Mouse (Mus musculus): ENCODE measurements around the gene Shank2. TPM values are rescaled to one million over a fixed set of nuclear protein-coding genes. Genes with fewer than 3 reads are reported as not detected.

Shank2 gene
- total and polyA plus RNA-seq, 3 experiments, result not detected

DNA sequence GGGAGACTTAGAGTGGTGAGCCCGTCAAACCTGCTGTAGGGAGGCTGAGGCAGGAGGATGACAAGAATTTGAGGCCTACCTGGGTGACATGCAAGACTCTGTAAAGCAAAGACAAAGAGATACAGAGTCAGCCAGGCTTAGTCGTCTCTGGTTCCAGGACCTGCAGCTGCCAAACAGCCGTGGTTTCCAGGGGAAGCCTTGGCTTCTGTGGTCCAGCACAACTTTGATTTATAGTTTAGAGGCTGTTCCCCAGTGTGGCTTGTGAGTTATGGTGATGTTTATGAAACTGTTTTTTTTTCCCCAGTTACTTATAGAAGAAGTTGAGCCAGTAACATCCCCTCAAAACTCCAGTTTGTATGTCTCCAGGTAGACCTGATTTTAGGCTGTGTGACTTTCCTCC lies 112.5 kb downstream of the Shank2 start:
- dilution Hi-C loops (cut with MboI; ENCODE audit: extremely low pct_ligation_motif_present, extremely low pct_unique_long_range_greater_than_20kb, low sequenced_read_pairs) (no loop called here), in situ Hi-C loops (cut with MboI; ENCODE audit: low pct_ligation_motif_present, low pct_unique_long_range_greater_than_20kb, low sequenced_read_pairs) (no loop called here)
- H3K4me2 ChIP-seq (ENCODE audit: insufficient read depth, low read depth, poor library complexity, severe bottlenecking), result no peak overlapping the region
- H3K27me3 ChIP-seq (replicated peaks), result peaks cover 81% of the 10 kb centered on the region
- TF ChIP-seq SMC3 (IDR thresholded peaks at IDR 0.05; ENCODE audit: low read depth, low read length) (no peak), ZNF384 (IDR thresholded peaks at IDR 0.05; ENCODE audit: low read depth, low read length) (no peak), MAZ (IDR thresholded peaks at IDR 0.05; ENCODE audit: low read depth, low read length) (no peak), EP300 (IDR thresholded peaks at IDR 0.05; ENCODE audit: low read length) (no peak), CHD1 (IDR thresholded peaks at IDR 0.05; ENCODE audit: low read depth, low read length) (no peak), SIN3A (IDR thresholded peaks at IDR 0.05; ENCODE audit: low read length) (no peak), KAT2A (IDR thresholded peaks at IDR 0.05; ENCODE audit: insufficient replicate concordance, low read length) (no peak), MEF2A (IDR thresholded peaks at IDR 0.05; ENCODE audit: borderline replicate concordance, low read depth, low read length) (no peak), CHD2 (IDR thresholded peaks at IDR 0.05; ENCODE audit: low read length) (no peak), TBP (conservative IDR thresholded peaks at IDR 0.05; ENCODE audit: low read depth, low read length) (no peak), POLR2A (IDR thresholded peaks at IDR 0.05; ENCODE audit: low read depth, low read length) (no peak), MAX (IDR thresholded peaks at IDR 0.05; ENCODE audit: low read length) (no peak), BHLHE40 (IDR thresholded peaks at IDR 0.05; ENCODE audit: low read depth, low read length) (no peak), CTCF (conservative IDR thresholded peaks at IDR 0.05 in 1 of 2, IDR thresholded peaks at IDR 0.05 in 1 of 2; ENCODE audit: low read depth in 2 of 2, low read length in 2 of 2) (no peak), NRF1 (IDR thresholded peaks at IDR 0.05; ENCODE audit: low read depth, low read length) (no peak), HCFC1 (IDR thresholded peaks at IDR 0.05; ENCODE audit: low read depth, low read length) (no peak), E2F4 (IDR thresholded peaks at IDR 0.05; ENCODE audit: insufficient replicate concordance, low read depth, low read length) (no peak), UBTF (IDR thresholded peaks at IDR 0.05; ENCODE audit: low read depth, low read length) (no peak), IRF4 (IDR thresholded peaks at IDR 0.05; ENCODE audit: low read depth, low read length) (no peak)
- no peaks in the 10 kb centered on the region for H3K36me3 ChIP-seq (replicated peaks in 1 of 2; ENCODE audit: control insufficient read depth in 1 of 2, insufficient read depth in 1 of 2, low read length in 1 of 2)
- no peaks in the 10 kb centered on the region for H3K9me3 ChIP-seq (replicated peaks; ENCODE audit: low read length)
- no peak overlapping the region for H3K4me3 ChIP-seq (replicated peaks in 1 of 3; ENCODE audit: low read depth in 2 of 3, low read length in 2 of 3, poor library complexity in 1 of 3)
- H3K79me2 ChIP-seq (replicated peaks; ENCODE audit: control insufficient read depth, extremely low read depth, insufficient read depth, poor library complexity, severe bottlenecking), result no peaks in the 10 kb centered on the region
- no peak for DNase-seq (ENCODE audit: extremely low read depth)
- no peak overlapping the region for H3K9ac ChIP-seq (ENCODE audit: insufficient read depth, low read depth)
- no peaks in the 10 kb centered on the region for H3K4me1 ChIP-seq (ENCODE audit: control insufficient read depth in 1 of 2, insufficient read depth in 2 of 2)
- no peak overlapping the region for H3K27ac ChIP-seq (ENCODE audit: insufficient read depth, low read depth)

DNA sequence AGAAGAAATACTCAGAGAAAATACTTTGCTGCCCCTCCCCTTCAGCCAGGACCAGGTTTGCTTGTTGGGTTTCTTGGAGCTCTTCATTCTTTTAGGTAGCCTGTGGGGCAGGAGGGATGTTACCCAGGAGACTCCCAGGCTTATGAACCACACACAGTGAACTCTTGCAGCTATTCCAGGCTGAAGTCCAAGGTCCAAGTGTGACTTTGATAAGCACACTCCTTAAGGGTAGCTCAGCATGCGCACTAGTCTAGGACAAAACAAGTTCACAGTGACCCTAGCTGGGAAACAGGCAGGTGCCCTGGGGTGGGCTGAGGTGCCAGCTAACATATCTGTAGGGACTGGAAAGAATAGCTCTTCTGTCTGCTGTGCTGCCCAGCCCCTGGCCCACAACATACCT lies 117.8 kb downstream of the Shank2 start:
- H3K9me3 ChIP-seq (replicated peaks; ENCODE audit: low read length), result no peaks in the 10 kb centered on the region
- dilution Hi-C loops (cut with MboI; ENCODE audit: extremely low pct_ligation_motif_present, extremely low pct_unique_long_range_greater_than_20kb, low sequenced_read_pairs) (no loop called here), in situ Hi-C loops (cut with MboI; ENCODE audit: low pct_ligation_motif_present, low pct_unique_long_range_greater_than_20kb, low sequenced_read_pairs) (no loop called here)
- H3K4me3 ChIP-seq (replicated peaks in 1 of 3; ENCODE audit: low read depth in 2 of 3, low read length in 2 of 3, poor library complexity in 1 of 3), result no peak overlapping the region
- no peaks in the 10 kb centered on the region for H3K36me3 ChIP-seq (replicated peaks in 1 of 2; ENCODE audit: control insufficient read depth in 1 of 2, insufficient read depth in 1 of 2, low read length in 1 of 2)
- no peaks in the 10 kb centered on the region for H3K79me2 ChIP-seq (replicated peaks; ENCODE audit: control insufficient read depth, extremely low read depth, insufficient read depth, poor library complexity, severe bottlenecking)
- H3K9ac ChIP-seq (ENCODE audit: insufficient read depth, low read depth), result no peak overlapping the region
- no peak for TF ChIP-seq PAX5 (IDR thresholded peaks at IDR 0.05; ENCODE audit: low read length)
- TF ChIP-seq USF1 (IDR thresholded peaks at IDR 0.05; ENCODE audit: low read depth, low read length), result no peak
- H3K4me1 ChIP-seq (ENCODE audit: control insufficient read depth in 1 of 2, insufficient read depth in 2 of 2), result no peaks in the 10 kb centered on the region
- no peak overlapping the region for H3K27ac ChIP-seq (ENCODE audit: insufficient read depth, low read depth)
- no peak overlapping the region for H3K4me2 ChIP-seq (ENCODE audit: insufficient read depth, low read depth, poor library complexity, severe bottlenecking)
- no peak for DNase-seq (ENCODE audit: extremely low read depth)
- peaks cover 51% of the 10 kb centered on the region for H3K27me3 ChIP-seq (replicated peaks)
